Mouse (Mus musculus): ENCODE results near the gene Pop7. TPM values are rescaled to one million over a fixed set of nuclear protein-coding genes. Genes with fewer than 3 reads are reported as not detected.

The Pop7 gene
- 10 to 100 TPM; 51.1 to 61.5 (median 59.1) TPM for polyA plus RNA-seq (2017; shearing (Covaris generic))

DNA sequence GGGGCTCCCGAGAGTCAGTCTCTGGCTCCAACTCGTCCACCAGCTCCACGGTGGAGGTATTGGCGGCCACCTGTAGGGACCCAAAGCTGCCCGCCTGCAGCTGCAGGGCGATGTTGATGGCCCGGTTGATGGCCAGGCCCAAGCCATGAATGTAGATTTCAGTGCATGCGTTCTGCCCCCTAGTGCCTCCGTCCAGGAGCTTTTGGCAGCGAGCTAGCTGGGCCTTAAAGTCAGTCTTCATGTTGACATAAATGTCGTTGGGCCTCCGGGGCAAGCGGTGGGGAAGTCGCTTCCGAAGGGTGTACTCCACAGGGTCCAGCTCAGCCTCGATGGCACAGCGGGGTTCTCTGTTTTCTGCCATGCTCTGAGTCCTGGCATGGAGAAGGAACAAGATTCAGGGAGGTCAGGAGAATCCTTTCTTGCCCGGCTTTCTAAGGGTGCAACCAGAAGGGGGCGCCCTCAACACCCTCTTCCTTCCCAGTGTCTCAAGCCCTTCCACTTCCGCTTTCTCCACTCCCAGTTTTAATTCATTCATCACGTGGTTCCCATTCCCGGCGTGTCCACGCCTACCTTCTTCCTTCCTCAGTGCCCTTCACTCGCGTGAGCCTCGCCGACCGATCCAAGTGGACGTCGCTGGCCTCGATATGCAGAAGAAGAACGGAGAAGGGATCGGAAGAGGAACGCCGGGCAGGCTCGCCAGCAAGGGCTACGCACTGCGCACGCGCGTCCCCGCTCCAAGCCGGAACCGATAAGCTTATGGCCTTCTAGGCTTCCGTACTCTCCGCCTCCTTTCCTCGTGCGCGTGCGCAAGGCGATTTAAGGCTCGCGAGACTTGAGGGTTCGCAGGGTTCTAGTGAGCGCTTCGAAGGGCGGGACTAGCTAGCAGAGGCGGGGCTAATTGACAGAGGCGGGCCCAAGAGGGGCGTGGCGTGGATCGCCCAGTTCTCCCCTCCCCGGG, at the start of gene Pop7:
Gene Pop7 (minus strand): TSS at position 810 of the 958 bp plus-strand sequence.
- peak; percentile 93 for ATAC-seq

DNA sequence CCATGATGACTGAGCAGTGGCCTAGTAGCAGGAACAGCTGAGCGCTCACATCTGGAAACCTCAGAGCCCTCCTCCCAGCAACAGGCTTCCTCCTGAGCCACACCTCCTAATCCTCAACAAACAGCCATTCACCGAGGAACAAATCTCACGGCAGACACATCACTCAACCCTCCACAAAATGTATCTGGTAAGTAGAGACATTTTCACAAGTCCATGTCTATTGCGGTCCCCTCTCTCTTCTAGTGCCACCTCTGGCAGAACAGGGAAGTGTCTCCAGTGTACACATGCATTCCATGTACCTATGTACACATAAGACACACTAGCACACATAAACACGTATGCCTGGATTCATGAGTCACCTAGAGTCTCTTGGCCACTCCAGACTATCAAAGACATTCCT, 48.8 kb upstream of the Pop7 start:
- ATAC-seq: no peak

DNA sequence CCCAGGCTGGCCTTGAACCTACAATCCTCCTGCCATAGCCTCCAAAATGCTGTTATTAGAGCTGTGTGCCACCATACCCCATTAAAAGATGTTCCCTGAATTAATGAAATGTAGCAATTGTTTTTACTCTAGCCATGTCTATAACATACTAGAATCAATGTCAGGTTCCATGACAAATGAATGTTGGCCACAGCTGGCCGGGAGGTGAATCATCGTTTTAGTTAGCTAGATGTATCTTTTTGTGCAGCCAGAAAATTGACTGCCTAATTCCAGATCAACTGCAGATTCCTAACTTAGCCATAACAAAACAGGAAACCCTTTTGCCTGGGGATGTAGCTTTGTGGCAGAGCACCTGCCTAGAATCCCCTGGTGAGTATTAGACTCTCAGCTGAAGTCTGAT, 47.5 kb upstream of the Pop7 start:
- ATAC-seq: no peak

- ATAC-seq: no peak
These were observed 43.3 kb upstream of the Pop7 start for GRCm38 (mm10) chr5:137545596-137545995.

GRCm38 (mm10) chr5:137544926-137545325, 42.6 kb upstream of the Pop7 start:
- ATAC-seq: no peak

DNA sequence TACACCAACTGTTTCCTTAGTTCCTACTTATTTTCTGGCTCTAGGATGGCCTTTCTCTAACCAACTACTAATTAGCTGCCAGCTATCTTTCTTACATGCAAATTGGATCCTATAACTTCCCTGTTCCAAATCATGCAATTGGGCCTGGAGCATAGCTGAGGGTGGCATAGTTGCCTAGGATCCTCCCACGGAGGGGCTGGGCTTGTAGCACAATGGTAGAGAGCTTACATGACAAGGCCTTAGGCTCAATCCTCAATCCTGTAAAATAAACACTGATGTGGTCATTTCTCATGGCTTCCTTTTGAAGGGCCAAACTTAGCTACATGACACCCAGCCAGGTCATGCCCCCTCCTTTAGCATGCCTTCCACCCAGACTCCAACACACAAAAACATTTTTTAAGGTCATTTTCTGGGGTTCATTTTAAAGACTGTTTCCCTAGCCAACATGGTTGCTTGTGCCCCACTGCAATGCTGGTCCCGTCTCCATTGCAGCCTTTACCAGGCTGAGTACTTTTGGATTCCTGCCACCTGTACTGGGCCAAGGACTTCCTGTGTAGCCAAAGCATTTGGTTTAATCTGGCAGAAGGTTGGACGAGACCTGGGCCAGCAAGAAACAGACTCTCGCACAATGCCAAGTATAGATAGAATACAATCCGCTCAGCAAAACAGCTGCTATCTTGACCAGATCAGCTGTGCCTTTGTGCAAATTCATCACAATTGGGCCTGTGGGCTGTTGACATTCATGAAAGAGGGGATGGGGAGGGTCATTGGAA, 39.6 kb upstream of the Pop7 start:
- ATAC-seq: no peak

GRCm38 (mm10) chr5:137540991-137541390, 38.7 kb upstream of the Pop7 start:
- ATAC-seq: no peak

- ATAC-seq: no peak
These were observed 37.0 kb upstream of the Pop7 start for GRCm38 (mm10) chr5:137539291-137539801.

GRCm38 (mm10) chr5:137537461-137537860, 35.1 kb upstream of the Pop7 start:
- ATAC-seq: no peak

DNA sequence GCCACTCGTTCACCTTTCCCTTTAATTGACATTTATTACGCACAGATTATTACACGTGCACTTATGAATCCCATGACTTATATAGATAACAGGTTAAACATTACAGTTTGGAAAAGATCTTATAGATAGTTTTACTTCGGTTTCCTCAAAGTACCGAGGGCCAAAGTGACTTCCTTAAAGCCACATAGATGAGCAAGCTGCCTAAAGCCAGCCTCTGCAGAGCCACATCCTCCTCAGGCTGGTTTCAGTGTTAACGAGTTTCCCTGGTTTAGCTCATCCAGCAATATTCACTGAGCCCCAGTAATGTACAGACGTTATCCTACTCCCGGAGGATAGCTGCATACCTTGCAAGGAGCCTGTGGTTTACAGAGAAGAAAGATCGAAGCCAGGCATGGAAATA, 33.0 kb upstream of the Pop7 start:
- ATAC-seq: no peak

- no peak for ATAC-seq
These were observed 32.4 kb upstream of the Pop7 start for GRCm38 (mm10) chr5:137534762-137535161.

DNA sequence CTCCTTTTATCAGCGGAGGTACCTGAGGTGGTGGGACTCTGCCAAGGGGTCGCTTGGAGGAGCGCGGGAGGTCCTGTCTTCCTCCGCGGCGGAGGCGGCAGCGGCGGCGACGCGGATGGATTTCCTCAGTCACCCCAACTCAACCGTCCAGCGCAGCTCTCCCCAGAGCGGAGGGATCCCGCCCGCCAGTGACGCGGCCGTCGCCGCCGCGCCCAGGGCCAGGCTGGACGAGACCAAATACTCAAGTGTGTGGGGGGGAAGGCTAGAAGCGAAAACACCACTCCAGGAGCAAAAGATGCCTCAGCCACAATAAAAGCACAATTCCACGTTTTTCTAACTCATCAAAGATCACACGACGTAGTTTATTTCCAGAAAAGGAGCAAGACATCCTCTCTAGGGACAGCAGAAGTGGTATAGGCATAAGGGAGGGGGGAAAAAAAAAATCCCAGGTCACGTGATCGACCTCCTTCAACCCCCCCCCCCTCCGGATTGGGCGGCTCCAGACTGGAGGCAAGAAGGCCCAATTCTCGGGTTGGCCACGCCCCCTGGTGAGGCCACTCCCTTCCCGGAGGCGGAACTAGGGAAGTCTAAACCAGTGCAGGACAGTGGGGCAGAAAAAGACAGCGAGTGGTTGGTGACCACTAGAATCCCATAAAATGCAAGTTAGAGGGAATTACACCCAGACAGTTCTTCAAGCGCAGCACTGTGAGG, 31.0 kb upstream of the Pop7 start, which contains the start of the genes Epo and Gnb2:
Gene Epo (minus strand): TSS at position 126 of the 711 bp plus-strand sequence.
Gene Gnb2 (minus strand): TSS at position 394 of the 711 bp plus-strand sequence.
- ATAC-seq: peak; percentile 70

GRCm38 (mm10) chr5:137532808-137533116, 30.4 kb upstream of the Pop7 start:
- ATAC-seq: no peak

- no peak for ATAC-seq
These were observed 30.0 kb upstream of the Pop7 start for GRCm38 (mm10) chr5:137532131-137532807.

- no peak for ATAC-seq
These were observed 29.3 kb upstream of the Pop7 start for GRCm38 (mm10) chr5:137531414-137532130.

GRCm38 (mm10) chr5:137530588-137531413, 28.5 kb upstream of the Pop7 start:
- peak; percentile 44 for ATAC-seq

GRCm38 (mm10) chr5:137530075-137530474, 27.8 kb upstream of the Pop7 start:
- no peak for ATAC-seq

DNA sequence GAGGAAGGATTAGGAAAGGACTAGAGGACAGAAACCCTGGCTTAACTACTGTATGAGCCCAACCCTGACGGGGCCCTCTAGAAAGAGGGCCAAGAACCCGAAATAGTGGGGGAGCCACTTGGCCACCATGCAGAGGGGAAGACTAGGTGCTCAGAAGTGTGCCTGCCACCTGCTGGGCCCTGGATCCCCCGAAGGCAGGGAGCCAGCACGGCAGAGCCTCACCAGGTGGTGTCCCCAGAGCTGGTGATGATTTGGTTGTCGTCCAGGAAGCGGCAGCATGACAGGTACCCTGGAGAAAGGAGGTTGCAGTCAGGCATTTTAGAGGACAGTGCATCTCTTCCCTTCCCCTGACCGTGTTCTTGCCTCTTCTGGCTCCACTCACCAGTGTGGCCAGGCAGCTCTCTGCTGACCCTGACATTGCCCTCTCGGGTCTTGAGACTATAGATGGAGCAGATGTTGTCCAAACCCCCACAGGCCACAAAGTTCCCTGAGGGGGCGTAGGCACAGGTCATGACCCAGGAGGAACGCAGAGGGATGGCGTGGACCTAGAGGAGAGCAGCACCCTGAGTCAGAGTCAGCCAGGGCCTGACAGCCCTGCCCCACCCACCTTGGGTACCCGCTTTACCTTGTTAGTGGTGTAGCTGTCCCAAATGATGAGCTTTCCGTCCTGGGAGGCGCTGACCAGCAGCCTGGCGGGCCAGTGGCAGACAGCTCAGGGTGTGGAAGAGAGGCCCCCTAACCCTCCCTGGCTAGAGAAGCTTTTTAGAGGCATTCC, 27.1 kb upstream of the Pop7 start:
- no peak for ATAC-seq

DNA sequence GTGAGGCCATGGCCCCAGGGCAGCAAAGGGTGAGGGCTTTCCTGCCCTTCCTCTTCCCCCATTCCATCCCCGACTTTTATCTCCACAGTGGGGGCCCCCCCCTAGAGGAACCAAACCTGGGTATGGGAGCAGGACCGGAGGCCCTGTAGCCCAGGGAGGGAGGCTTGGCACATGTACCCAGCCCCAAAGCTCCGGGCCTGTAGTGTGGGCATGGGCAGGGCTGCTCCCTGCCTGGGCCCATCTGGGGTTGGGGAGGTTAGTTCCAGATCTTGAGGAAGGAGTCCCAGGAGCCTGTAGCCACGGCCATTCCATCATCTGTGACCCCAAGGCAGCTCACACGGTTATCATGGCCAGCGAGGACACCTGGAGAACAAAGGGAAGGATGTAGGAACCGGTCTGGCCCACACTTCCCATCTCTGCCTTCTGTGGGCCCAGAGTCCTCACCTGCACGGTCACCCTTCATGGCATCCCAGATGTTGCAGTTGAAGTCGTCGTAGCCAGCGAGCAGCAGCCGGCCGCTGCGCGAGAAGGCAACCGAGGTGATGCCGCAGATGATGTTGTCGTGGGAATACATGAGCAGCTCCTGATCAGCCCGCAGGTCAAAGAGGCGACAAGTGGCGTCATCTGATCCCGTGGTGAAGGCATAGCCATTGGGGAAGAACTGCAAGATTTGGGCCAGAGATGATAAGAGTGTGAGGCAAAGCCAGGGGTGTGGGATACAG, 26.1 kb upstream of the Pop7 start:
- ATAC-seq: no peak
